Mouse (Mus musculus): Measurements from ENCODE around the gene Krt33a. TPM values are rescaled to one million over a fixed set of nuclear protein-coding genes. Genes with fewer than 3 reads are reported as not detected.

Krt33a gene
- total RNA-seq, 1 experiment from 2014 or later: not detected

GRCm38 (mm10) chr11:99993620-99994383, 22.2 kb downstream of the Krt33a start, which contains the start of gene Krtap17-1:
Krtap17-1 (minus strand) TSS chr11:99993994.
- ATAC-seq (replicated peaks in 1 of 2; ENCODE audit: insufficient read depth in 1 of 2, low FRiP score in 2 of 2, low TSS enrichment in 1 of 2, low read depth in 1 of 2, poor library complexity in 2 of 2, severe bottlenecking in 2 of 2): no peak

- no peak for ATAC-seq (replicated peaks in 1 of 2; ENCODE audit: insufficient read depth in 1 of 2, low FRiP score in 2 of 2, low TSS enrichment in 1 of 2, low read depth in 1 of 2, poor library complexity in 2 of 2, severe bottlenecking in 2 of 2)
These were observed 25.4 kb downstream of the Krt33a start for GRCm38 (mm10) chr11:99990571-99990970.

- ATAC-seq (replicated peaks in 1 of 2; ENCODE audit: insufficient read depth in 1 of 2, low FRiP score in 2 of 2, low TSS enrichment in 1 of 2, low read depth in 1 of 2, poor library complexity in 2 of 2, severe bottlenecking in 2 of 2): no peak
These were observed 26.1 kb downstream of the Krt33a start for GRCm38 (mm10) chr11:99989881-99990405.

GRCm38 (mm10) chr11:99988530-99988929, 27.5 kb downstream of the Krt33a start:
- no peak for ATAC-seq (replicated peaks in 1 of 2; ENCODE audit: insufficient read depth in 1 of 2, low FRiP score in 2 of 2, low TSS enrichment in 1 of 2, low read depth in 1 of 2, poor library complexity in 2 of 2, severe bottlenecking in 2 of 2)

- no peak for ATAC-seq (replicated peaks in 1 of 2; ENCODE audit: insufficient read depth in 1 of 2, low FRiP score in 2 of 2, low TSS enrichment in 1 of 2, low read depth in 1 of 2, poor library complexity in 2 of 2, severe bottlenecking in 2 of 2)
These were observed 29.8 kb downstream of the Krt33a start, which contains the start of gene Krtap16-1 for GRCm38 (mm10) chr11:99986180-99986647. Krtap16-1 (minus strand) TSS chr11:99986597.

GRCm38 (mm10) chr11:99985291-99986092, 30.5 kb downstream of the Krt33a start:
- no peak for ATAC-seq (replicated peaks in 1 of 2; ENCODE audit: insufficient read depth in 1 of 2, low FRiP score in 2 of 2, low TSS enrichment in 1 of 2, low read depth in 1 of 2, poor library complexity in 2 of 2, severe bottlenecking in 2 of 2)

GRCm38 (mm10) chr11:99983442-99983841, 32.6 kb downstream of the Krt33a start:
- ATAC-seq (replicated peaks in 1 of 2; ENCODE audit: insufficient read depth in 1 of 2, low FRiP score in 2 of 2, low TSS enrichment in 1 of 2, low read depth in 1 of 2, poor library complexity in 2 of 2, severe bottlenecking in 2 of 2): no peak

GRCm38 (mm10) chr11:99982731-99983130, 33.3 kb downstream of the Krt33a start:
- ATAC-seq (replicated peaks in 1 of 2; ENCODE audit: insufficient read depth in 1 of 2, low FRiP score in 2 of 2, low TSS enrichment in 1 of 2, low read depth in 1 of 2, poor library complexity in 2 of 2, severe bottlenecking in 2 of 2): no peak

GRCm38 (mm10) chr11:99978953-99979352, 37.1 kb downstream of the Krt33a start, which contains the start of gene Krtap29-1:
Krtap29-1 (minus strand) TSS chr11:99979053.
- ATAC-seq (replicated peaks in 1 of 2; ENCODE audit: insufficient read depth in 1 of 2, low FRiP score in 2 of 2, low TSS enrichment in 1 of 2, low read depth in 1 of 2, poor library complexity in 2 of 2, severe bottlenecking in 2 of 2): no peak

- ATAC-seq (replicated peaks in 1 of 2; ENCODE audit: insufficient read depth in 1 of 2, low FRiP score in 2 of 2, low TSS enrichment in 1 of 2, low read depth in 1 of 2, poor library complexity in 2 of 2, severe bottlenecking in 2 of 2): no peak
These were observed 50.1 kb downstream of the Krt33a start for GRCm38 (mm10) chr11:99965961-99966360.

- no peak for ATAC-seq (replicated peaks in 1 of 2; ENCODE audit: insufficient read depth in 1 of 2, low FRiP score in 2 of 2, low TSS enrichment in 1 of 2, low read depth in 1 of 2, poor library complexity in 2 of 2, severe bottlenecking in 2 of 2)
These were observed 51.8 kb downstream of the Krt33a start for GRCm38 (mm10) chr11:99964213-99964612.

Other genes starting within 250 kb of the Krt33a start
- not detected in 2 replicates for gene Gm11595, start 243.3 kb downstream of the Krt33a start, total RNA-seq (2017)
- gene Krtap4-8, start 235.5 kb downstream of the Krt33a start, total RNA-seq (2017): not detected in 2 replicates
- gene Krtap4-9, start 231.0 kb downstream of the Krt33a start, total RNA-seq (2017): not detected in 2 replicates
- not detected in 2 replicates for gene Gm11596, start 222.7 kb downstream of the Krt33a start, total RNA-seq (2017)
- not detected in 2 replicates for gene Gm11569, start 217.3 kb downstream of the Krt33a start, total RNA-seq (2017)
- gene Gm11554, start 211.8 kb downstream of the Krt33a start, total RNA-seq (2017): not detected in 2 replicates
- not detected in 2 replicates for gene Krtap4-13, start 206.3 kb downstream of the Krt33a start, total RNA-seq (2017)
- gene Gm11564, start 200.5 kb downstream of the Krt33a start, total RNA-seq (2017): not detected in 2 replicates
- not detected in 2 replicates for gene 2300003K06Rik, start 178.1 kb downstream of the Krt33a start, total RNA-seq (2017)
- not detected in 2 replicates for gene Krtap4-16, start 164.6 kb downstream of the Krt33a start, total RNA-seq (2017)
- gene Gm11568, start 158.3 kb downstream of the Krt33a start, total RNA-seq (2017): not detected in 2 replicates
- not detected in 2 replicates for gene Gm11559, start 151.7 kb downstream of the Krt33a start, total RNA-seq (2017)
- not detected in 2 replicates for gene Krtap9-1, start 142.8 kb downstream of the Krt33a start, total RNA-seq (2017)
- not detected in 2 replicates for gene Gm11567, start 137.0 kb downstream of the Krt33a start, total RNA-seq (2017)
- not detected in 2 replicates for gene Krtap31-1, start 108.3 kb downstream of the Krt33a start, total RNA-seq (2017)
- gene Gm11565, start 101.5 kb downstream of the Krt33a start, total RNA-seq (2017): not detected in 2 replicates
- gene Krtap31-2, start 79.9 kb downstream of the Krt33a start, total RNA-seq (2017): not detected in 2 replicates
- gene Krtap9-5, start 67.7 kb downstream of the Krt33a start, total RNA-seq (2017): not detected in 2 replicates
- gene Krtap29-1, start 37.2 kb downstream of the Krt33a start, total RNA-seq (2017): not detected in 2 replicates
- gene Krtap16-1, start 29.6 kb downstream of the Krt33a start, total RNA-seq (2017): not detected in 2 replicates
- gene Krtap17-1, start 22.2 kb downstream of the Krt33a start, total RNA-seq (2017): not detected in 2 replicates
- not detected in 2 replicates for gene Krt33b, start 13.7 kb upstream of the Krt33a start, total RNA-seq (2017)
- not detected in 2 replicates for gene Krt34, start 25.3 kb upstream of the Krt33a start, total RNA-seq (2017)
- gene Krt31, start 34.3 kb upstream of the Krt33a start, total RNA-seq (2017): not detected in 2 replicates
- gene Krt32, start 72.0 kb upstream of the Krt33a start, total RNA-seq (2017): not detected in 2 replicates
- not detected in 2 replicates for gene Krt35, start 80.0 kb upstream of the Krt33a start, total RNA-seq (2017)
- not detected in 2 replicates for gene Krt36, start 89.4 kb upstream of the Krt33a start, total RNA-seq (2017)
- gene Krt13, start 105.4 kb upstream of the Krt33a start, total RNA-seq (2017): not detected in 2 replicates
- not detected in 2 replicates for gene Krt15, start 119.7 kb upstream of the Krt33a start, total RNA-seq (2017)
- not detected in 2 replicates for gene Krt19, start 132.5 kb upstream of the Krt33a start, total RNA-seq (2017)
- gene Krt9, start 177.0 kb upstream of the Krt33a start, total RNA-seq (2017): not detected in 2 replicates
- not detected in 2 replicates for gene Krt14, start 191.3 kb upstream of the Krt33a start, total RNA-seq (2017)
- not detected in 2 replicates for gene Krt16, start 232.7 kb upstream of the Krt33a start, total RNA-seq (2017)
- 0.44 TPM in 1 of 2 replicates, not detected in the other for gene Krt17, start 244.8 kb upstream of the Krt33a start, total RNA-seq (2017)

All from hematopoietic stem cell, adult 5-6 weeks (primary cell).